Mouse (Mus musculus) midbrain, embryonic 10.5 days (tissue): Measurements from ENCODE around the gene Smoc1. TPM values are rescaled to one million over a fixed set of nuclear protein-coding genes. Genes with fewer than 3 reads are reported as not detected.

Experiments used
- DNase-seq: peaks from one replicate; pipeline ENCODE4 v3.0.0-alpha.2; 2017; ENCODE audit warnings: low spot score
- H3K27ac ChIP-seq: fragments of 300-500 bp; sonication (generic); replicated peaks from 2 replicates; pipeline ENCODE4 v1.5.1; 2016; ENCODE audit warnings: mild to moderate bottlenecking
- H3K27me3 ChIP-seq: fragments of 300-500 bp; sonication (generic); 2 replicates; pipeline ENCODE4 v1.6.1; 2016; ENCODE audit warnings: low read depth, mild to moderate bottlenecking; ENCODE audit not compliant: poor library complexity, severe bottlenecking
- H3K36me3 ChIP-seq: fragments of 300-500 bp; sonication (generic); 2 replicates; pipeline ENCODE4 v1.6.1; 2016; ENCODE audit warnings: mild to moderate bottlenecking, moderate library complexity
- H3K4me1 ChIP-seq: fragments of 300-500 bp; sonication (generic); 2 replicates; pipeline ENCODE4 v1.6.1; 2016
- H3K4me3 ChIP-seq: fragments of 300-500 bp; sonication (generic); 2 replicates; pipeline ENCODE4 v1.5.1; 2016; ENCODE audit warnings: mild to moderate bottlenecking, moderate library complexity
- H3K9me3 ChIP-seq: fragments of 300-500 bp; sonication (generic); replicated peaks from 2 replicates; pipeline ENCODE4 v1.6.1; 2016; ENCODE audit warnings: mild to moderate bottlenecking
- WGBS: fragments of 180-500 bp; shearing (Covaris S2); methylation state at CpG from one replicate; pipeline ENCODE4 v1.1.7; 2016; 5-methylcytosine and 5-hydroxymethylcytosine counted together
- polyA plus RNA-seq: library from polyadenylated mRNA; unstranded; fragments of >200 nt; fragmentation: Nextera tagmentation; extraction: Ambion mirVana; gene quantifications from 2 replicates; pipeline ENCODE4 v1.2.1, GENCODE M21; 2016

Smoc1 gene
- polyA plus RNA-seq, 1 experiment from 2014 or later: 13.9 TPM

DNA sequence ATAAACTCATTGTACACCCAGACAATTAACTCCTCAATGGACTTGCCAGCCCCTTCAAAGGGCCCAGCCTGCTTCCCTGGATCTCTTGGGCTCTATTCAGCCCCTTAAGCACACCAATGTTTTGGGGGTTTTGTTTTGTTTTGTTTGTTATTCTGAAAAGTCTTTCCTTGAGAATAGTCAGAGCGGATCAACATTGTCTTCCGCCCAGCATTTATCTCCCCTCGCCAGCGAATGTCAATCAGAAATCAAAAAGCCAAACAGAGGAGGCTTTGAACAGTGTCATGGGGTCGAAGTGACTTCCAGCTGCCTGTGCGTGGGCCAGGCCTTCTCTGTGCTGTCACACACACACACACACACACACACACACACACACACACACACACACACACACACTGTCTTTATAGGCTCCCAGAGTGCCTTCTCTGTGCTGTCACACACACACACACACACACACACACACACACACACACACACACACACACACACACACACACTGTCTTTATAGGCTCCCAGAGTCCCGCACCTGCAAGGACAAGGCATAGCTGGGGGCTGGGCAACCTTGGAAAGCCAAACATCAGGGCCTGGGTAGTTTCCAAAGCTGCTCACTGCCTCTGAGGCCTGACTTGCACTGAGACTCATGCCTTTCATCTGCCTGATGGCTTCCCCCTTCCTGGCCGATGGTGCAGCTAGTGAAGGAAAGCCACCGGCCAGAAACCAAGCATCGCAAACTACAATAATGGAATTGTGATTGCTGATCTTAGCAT lies 120.0 kb downstream of the Smoc1 start:
- no peaks in the 10 kb centered on the region for H3K36me3 ChIP-seq
- H3K4me3 ChIP-seq: no peak overlapping the region
- peak; percentile 67 for DNase-seq
- peak overlapping the region; percentile 73 for H3K27ac ChIP-seq
- 17% methylated on average over 10 of the region's 10 CpGs for WGBS
- H3K9me3 ChIP-seq: no peaks in the 10 kb centered on the region
- H3K4me1 ChIP-seq: peaks cover 41% of the 10 kb centered on the region
- peaks cover 84% of the 10 kb centered on the region for H3K27me3 ChIP-seq

DNA sequence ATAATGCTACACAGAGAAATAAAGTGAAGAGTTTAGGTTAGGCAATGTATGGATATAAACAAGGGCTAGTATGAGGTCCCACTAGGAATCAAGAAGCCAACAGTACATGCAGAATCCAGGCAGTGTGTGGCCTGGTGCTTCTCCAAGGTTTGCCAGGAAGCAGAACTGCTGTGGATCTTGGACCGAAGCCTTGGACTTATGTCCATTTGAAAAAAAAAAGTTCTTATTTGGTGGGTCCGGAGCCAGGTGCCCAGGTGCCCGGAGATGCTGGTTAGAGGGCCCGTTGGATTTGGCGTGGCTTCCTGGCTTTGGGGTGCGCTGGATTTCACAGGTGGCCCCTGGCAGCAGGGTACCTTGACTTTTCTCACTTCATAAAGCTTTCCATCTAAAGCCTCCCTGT lies 121.3 kb downstream of the Smoc1 start:
- Histone ChIP-seq H3K9me3 (no peaks in the 10 kb centered on the region), H3K4me1 (peaks cover 38% of the 10 kb centered on the region), H3K27me3 (peaks cover 84% of the 10 kb centered on the region), H3K36me3 (no peaks in the 10 kb centered on the region), H3K27ac (no peak overlapping the region), H3K4me3 (no peak overlapping the region)
- DNase-seq: no peak
- WGBS: 98% methylated on average over 6 of the region's 6 CpGs

DNA sequence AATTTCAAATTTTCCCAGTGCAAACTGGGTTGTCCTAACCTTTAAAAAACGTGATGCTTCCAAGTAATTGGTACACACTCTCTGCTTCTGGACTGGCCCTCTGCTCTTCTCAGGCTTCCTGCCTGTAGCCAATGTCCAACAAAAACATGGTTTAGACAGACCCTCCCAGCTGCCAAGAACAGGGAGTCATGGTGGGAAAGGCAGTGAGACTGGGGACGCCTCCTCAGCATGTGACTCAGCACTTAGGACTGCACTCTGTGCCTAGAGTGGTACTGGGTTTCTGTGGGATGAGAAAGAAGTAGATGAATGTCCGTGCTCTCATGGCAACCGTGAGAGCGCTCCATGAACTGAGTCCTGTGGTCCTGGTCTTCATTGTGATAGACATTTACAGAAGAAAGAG lies 124.3 kb downstream of the Smoc1 start:
- peaks cover 4% of the 10 kb centered on the region for H3K36me3 ChIP-seq
- WGBS: 84% methylated on average over 5 of the region's 5 CpGs

DNA sequence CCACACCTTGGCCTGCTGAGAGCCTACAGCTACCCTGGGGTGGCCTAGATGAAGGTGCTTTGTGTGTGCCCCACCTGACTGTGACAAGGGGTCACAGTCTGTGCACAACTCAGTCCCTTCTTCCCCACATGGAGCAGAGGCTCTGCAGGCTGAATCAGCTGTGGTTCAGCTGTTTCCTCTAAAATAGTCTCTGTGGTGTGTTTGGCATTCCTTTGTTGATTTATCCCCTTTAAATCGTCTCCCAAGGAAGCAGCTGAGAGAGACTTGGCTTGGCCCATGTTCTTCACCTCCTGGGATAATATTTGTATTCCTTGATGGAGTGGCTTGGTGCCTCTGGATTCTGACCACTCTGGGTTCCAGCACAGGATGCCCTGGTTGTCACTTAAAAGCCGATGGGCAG lies 125.5 kb downstream of the Smoc1 start:
- WGBS: 71% methylated on average over 2 of the region's 2 CpGs
- Histone ChIP-seq H3K9me3 (no peaks in the 10 kb centered on the region), H3K4me1 (peaks cover 6% of the 10 kb centered on the region), H3K4me3 (no peak overlapping the region), H3K27me3 (peaks cover 60% of the 10 kb centered on the region), H3K27ac (no peak overlapping the region), H3K36me3 (peaks cover 4% of the 10 kb centered on the region)
- DNase-seq: no peak

More for the DNA sequence above, 124.3 kb downstream of the Smoc1 start:
- Histone ChIP-seq H3K27me3 (peaks cover 62% of the 10 kb centered on the region), H3K27ac (no peak overlapping the region), H3K4me3 (no peak overlapping the region), H3K9me3 (no peaks in the 10 kb centered on the region), H3K4me1 (peaks cover 18% of the 10 kb centered on the region)
- DNase-seq: no peak

DNA sequence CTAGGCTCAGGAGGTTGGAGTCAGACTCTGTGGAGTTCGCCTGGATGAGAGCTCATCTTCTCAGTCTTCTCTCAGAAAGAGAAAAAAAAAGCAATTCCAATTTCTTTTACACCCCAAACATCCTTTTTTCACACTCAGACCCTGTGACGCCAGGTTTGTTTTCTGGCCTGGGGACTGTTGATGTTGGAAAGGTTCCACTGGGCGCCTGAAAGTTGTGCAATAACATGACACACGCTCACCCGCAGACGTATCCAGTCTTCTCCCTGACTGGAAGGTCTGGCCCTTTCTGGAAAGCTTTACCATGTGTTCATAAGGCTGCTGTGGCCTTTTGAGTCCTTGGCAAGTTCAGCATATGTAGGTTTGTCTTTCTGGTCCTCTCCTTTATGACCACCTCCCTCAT lies 129.1 kb downstream of the Smoc1 start:
- DNase-seq: no peak
- peaks cover 10% of the 10 kb centered on the region for H3K36me3 ChIP-seq
- no peaks in the 10 kb centered on the region for H3K9me3 ChIP-seq
- H3K4me1 ChIP-seq: peaks cover 3% of the 10 kb centered on the region; the same call in 1 of the 2 replicates
- WGBS: 93% methylated on average over 6 of the region's 6 CpGs
- H3K4me3 ChIP-seq: no peak overlapping the region
- no peak overlapping the region for H3K27ac ChIP-seq
- peaks cover 27% of the 10 kb centered on the region for H3K27me3 ChIP-seq

DNA sequence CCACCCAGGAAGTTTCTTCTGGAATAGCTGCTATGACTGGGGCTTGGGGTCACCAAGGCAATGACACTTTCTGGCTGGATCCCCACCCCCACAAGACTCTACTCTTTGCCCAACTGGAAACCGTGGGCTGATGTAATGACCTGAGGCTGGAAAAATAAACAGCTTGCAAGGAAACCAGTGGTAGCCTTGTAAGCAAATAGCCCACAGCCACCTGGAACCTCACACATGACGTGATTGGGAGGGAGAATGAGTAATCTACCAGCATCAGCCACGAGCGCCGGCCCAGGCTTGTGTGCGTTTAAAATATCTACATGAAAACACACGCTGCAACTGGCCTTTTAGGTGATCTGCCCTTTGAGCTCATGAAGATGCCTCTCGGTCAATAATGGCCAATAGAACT lies 130.2 kb downstream of the Smoc1 start:
- Histone ChIP-seq H3K4me1 (peaks cover 3% of the 10 kb centered on the region; the same call in 1 of the 2 replicates), H3K4me3 (no peak overlapping the region), H3K36me3 (peaks cover 10% of the 10 kb centered on the region), H3K27me3 (peaks cover 19% of the 10 kb centered on the region), H3K9me3 (no peaks in the 10 kb centered on the region), H3K27ac (no peak overlapping the region)
- WGBS: 85% methylated on average over 8 of the region's 8 CpGs
- no peak for DNase-seq

DNA sequence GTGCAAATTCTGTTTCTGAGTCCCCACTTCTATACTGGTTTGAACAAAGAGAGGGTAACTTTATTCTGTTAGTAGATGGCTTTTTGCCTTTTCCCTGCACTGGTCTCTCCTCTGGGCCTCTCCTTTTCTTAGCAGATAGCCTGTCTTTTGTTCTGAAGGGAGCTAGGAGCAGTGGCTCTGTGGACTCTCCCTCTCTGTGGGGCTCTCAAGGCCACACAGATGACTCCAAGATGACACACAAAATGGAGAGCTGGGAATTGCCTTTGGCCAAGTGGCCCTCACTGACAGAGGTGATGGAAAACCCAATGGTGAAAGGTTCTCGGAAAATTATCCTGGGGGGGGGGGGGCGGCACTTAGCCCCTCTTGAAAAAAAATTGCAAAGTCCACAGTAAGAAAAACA lies 133.3 kb downstream of the Smoc1 start:
- H3K27ac ChIP-seq: no peak overlapping the region
- 94% methylated on average over 2 of the region's 2 CpGs for WGBS
- no peak for DNase-seq
- H3K4me3 ChIP-seq: no peak overlapping the region
- H3K9me3 ChIP-seq: no peaks in the 10 kb centered on the region
- H3K27me3 ChIP-seq: no peaks in the 10 kb centered on the region
- H3K36me3 ChIP-seq: peaks cover 8% of the 10 kb centered on the region
- H3K4me1 ChIP-seq: peaks cover 5% of the 10 kb centered on the region; the same call in 1 of the 2 replicates

DNA sequence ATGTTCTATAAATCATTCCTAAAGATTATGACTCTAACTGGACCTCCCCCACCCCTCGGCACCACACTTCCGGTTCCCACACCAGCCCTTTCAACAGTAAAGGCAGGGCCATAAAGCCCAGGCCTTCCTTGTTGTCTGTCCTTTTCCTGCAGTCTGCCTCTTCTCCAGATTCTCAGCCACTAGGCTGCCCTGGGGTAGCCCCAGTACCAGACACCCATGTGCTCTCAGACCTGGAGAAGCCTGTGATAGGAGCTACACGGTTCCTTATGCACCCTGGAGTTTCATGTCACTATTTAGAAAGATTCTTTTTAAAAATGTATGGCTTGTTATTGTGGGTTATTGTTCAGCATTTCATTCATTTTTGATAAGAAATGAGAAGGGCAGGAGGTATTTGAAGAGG lies 133.8 kb downstream of the Smoc1 start:
- DNase-seq: no peak
- H3K36me3 ChIP-seq: peaks cover 6% of the 10 kb centered on the region; the same call in 1 of the 2 replicates
- no peaks in the 10 kb centered on the region for H3K9me3 ChIP-seq
- no peak overlapping the region for H3K4me3 ChIP-seq
- WGBS: 93% methylated on average over 3 of the region's 3 CpGs
- no peak overlapping the region for H3K27ac ChIP-seq
- peaks cover 9% of the 10 kb centered on the region for H3K4me1 ChIP-seq
- H3K27me3 ChIP-seq: no peaks in the 10 kb centered on the region

DNA sequence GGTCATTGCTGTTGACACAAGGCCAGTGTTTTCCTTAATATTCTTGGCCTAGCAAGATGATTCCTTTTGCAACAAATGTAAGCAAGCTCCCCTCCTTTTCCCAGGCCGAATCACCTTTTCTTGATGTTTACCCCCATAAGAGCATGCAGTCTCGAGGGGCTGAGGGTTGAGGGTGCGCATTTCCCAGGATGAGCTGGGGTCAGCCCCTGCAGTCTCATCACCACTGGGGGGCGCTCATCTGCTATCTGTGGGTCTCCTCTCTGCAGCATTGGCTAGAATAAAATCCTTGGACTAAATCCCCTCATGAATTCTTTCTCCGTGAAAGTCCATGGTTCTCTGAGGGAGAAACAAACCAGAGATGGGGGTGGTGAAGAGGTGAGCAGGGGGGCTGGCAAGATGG lies 134.2 kb downstream of the Smoc1 start:
- Histone ChIP-seq H3K36me3 (0 out of 2 replicates have a peak, but pooled peaks cover 6% of the 10 kb centered on the region), H3K4me1 (peaks cover 13% of the 10 kb centered on the region), H3K4me3 (no peak overlapping the region), H3K9me3 (no peaks in the 10 kb centered on the region), H3K27ac (no peak overlapping the region), H3K27me3 (no peaks in the 10 kb centered on the region)
- 64% methylated on average over 5 of the region's 5 CpGs for WGBS
- peak; percentile 48 for DNase-seq

DNA sequence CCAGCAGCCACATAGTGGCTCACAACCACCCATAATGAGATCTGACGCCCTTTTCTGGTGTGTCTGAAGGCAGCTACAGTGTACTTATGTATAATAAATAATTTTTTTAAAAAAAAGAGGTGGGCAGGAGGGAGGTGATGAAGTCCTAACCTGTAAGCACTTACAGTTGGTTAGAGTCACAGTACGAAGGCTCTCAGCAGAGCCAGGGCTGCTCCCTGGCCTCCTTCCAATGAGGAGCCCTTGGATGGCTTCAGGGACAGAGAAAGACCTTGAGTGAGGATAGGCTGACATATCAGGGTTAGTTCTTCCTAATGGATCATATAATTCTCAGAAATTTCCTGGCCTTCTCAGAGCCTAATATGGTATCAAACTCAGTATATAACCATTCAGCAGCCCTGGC lies 134.7 kb downstream of the Smoc1 start:
- H3K4me1 ChIP-seq: peaks cover 18% of the 10 kb centered on the region
- 0 out of 2 replicates have a peak, but pooled peaks cover 6% of the 10 kb centered on the region for H3K36me3 ChIP-seq
- no peaks in the 10 kb centered on the region for H3K9me3 ChIP-seq
- H3K4me3 ChIP-seq: no peak overlapping the region
- no peaks in the 10 kb centered on the region for H3K27me3 ChIP-seq
- DNase-seq: no peak
- WGBS: 89% methylated on average over 2 of the region's 2 CpGs
- no peak overlapping the region for H3K27ac ChIP-seq

DNA sequence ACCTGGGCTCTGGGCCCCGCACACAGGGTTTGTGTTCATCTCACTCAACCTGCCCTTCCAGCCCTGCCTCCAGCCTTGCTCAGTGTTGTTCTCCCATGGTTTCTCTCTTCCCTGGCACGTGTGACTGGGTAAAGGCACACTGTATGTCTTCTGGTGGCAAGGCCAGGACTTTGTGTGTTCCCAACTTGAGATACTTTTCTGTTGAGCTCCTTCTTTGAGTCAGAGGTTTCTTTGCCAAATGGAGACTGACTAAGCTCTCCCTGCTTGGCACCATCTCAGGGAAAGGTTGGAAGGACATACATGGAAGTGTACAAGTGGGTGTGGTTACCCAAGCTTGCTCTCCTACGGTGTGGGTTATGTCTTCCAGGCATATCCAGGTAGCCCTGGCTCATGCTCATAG lies 136.5 kb downstream of the Smoc1 start:
- no peaks in the 10 kb centered on the region for H3K9me3 ChIP-seq
- no peak overlapping the region for H3K4me3 ChIP-seq
- H3K27me3 ChIP-seq: no peaks in the 10 kb centered on the region
- DNase-seq: no peak
- no peak overlapping the region for H3K27ac ChIP-seq
- 0 out of 2 replicates have a peak, but pooled peaks cover 4% of the 10 kb centered on the region for H3K36me3 ChIP-seq
- 79% methylated on average over 3 of the region's 3 CpGs for WGBS
- peaks cover 28% of the 10 kb centered on the region for H3K4me1 ChIP-seq

DNA sequence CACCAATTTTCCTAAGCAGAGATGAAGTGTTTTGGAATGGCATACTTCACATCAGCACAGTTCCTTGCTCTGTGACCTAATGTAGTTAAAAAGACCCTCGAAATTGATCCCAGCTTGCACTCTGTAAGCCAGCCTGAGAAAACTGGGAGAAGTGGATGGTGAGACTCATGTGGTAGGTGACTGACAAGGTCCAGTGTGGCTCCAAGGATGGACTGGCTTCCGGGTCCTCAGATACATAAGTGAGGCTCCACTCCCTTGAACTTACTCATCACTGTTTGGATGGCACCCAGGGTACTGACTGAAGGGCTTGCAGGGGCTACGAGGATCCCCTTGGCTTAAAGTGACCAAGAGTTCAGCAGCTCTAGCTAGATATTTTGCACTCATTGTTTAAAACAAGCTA lies 137.0 kb downstream of the Smoc1 start:
- no peaks in the 10 kb centered on the region for H3K36me3 ChIP-seq
- H3K27me3 ChIP-seq: no peaks in the 10 kb centered on the region
- H3K4me3 ChIP-seq: no peak overlapping the region
- H3K4me1 ChIP-seq: peaks cover 28% of the 10 kb centered on the region
- 93% methylated on average over 3 of the region's 3 CpGs for WGBS
- no peaks in the 10 kb centered on the region for H3K9me3 ChIP-seq
- no peak for DNase-seq
- no peak overlapping the region for H3K27ac ChIP-seq

DNA sequence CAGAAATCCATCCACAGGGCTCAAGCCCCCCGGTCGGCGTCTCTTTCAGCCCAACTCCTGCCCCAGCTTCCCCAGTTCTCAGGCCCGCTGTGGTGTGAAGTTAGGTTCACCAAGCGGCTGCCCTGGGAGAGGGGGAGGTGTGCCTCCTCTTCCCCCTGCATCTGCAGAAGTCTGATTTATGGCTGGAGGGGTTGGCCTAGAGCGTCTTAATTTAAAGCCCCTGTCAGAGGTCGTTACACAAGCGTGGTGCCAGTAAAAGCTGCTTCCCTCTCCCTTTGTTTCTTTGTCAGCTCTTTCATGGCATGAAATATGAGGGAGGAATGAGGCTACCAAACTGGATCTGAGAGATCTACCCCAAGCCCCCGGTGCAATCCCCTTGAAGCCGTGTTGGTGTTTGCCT lies 139.5 kb downstream of the Smoc1 start:
- H3K27ac ChIP-seq: peak overlapping the region; percentile 67
- WGBS: 38% methylated on average over 10 of the region's 10 CpGs
- peaks cover 4% of the 10 kb centered on the region for H3K36me3 ChIP-seq
- no peak for DNase-seq
- no peaks in the 10 kb centered on the region for H3K9me3 ChIP-seq
- H3K4me3 ChIP-seq: no peak overlapping the region
- H3K27me3 ChIP-seq: no peaks in the 10 kb centered on the region
- H3K4me1 ChIP-seq: peaks cover 26% of the 10 kb centered on the region
